Mouse (Mus musculus) left cerebral cortex, postnatal 14 days (tissue): ENCODE measurements at regions not wholly inside any gene's neighbourhood (a gene's known extent, or its start where the extent isn't known, plus 50 kb on each side); places are given as distances from the start of the nearest gene placed in this dataset.

Source experiments
- DNase-seq, 2 experiments: peaks; one replicate each; pipeline ENCODE4 v3.0.0; 2021 to 2022; ENCODE audit warnings: low spot score in 2 of 2, mixed read lengths in 1 of 2
- intact Hi-C: fragments of 180-260 bp; cut with DNase I; formaldehyde crosslinking; loops from one replicate; pipeline ENCODE4 v1.15.1; 2025

DNA sequence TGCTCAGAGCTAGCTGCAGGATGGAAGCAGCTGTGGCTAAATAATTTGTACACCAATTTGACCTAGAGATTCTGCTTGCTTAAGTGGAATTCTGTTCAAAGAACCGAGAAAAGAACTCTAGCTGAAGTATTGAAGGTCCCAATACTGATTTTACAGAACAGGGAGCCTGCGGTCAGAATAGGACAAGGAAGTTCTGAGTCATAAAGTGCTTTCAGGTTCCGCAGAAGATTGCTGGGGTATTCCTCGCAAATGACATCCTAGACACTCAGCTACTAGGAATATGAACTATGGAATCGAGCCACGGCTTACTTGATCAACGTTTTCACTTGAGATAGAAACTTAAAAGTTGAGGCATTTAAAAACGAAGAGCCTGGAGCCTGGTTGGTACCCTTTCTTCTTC lies 127.0 kb upstream of the Tsc22d1 start:
- no peak for DNase-seq
- intact Hi-C loops: no loop called here

DNA sequence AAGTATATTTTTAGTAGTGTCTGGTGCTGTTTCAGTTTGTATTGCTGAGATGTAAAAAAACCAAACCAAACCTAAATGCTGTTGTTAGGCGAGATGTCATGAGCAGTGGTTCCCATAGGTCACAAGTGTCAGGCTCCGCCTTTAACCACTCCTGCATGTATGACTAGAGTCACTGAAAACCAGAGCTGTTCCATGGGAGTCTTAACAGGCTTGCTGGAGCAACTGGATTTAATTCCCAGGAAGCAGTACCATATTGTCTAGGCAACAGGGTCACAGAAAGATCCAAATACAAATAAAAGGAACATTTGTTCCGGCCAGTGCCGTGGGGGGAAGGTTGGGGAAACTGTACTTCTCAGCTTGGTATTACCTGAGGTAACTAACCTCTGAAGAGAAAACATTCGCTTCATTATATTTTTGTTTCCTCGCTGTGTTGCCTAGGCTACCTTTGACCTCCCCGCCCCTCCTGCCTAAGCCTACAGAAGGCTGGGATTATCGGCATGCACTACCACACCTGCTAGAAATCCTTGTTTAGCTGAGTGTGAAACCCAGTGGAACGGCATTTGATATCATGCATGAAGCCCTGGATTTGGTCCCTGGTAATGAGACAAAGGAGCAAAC lies 124.3 kb upstream of the Tsc22d1 start:
- intact Hi-C loops: no loop called here
- DNase-seq: no peak

DNA sequence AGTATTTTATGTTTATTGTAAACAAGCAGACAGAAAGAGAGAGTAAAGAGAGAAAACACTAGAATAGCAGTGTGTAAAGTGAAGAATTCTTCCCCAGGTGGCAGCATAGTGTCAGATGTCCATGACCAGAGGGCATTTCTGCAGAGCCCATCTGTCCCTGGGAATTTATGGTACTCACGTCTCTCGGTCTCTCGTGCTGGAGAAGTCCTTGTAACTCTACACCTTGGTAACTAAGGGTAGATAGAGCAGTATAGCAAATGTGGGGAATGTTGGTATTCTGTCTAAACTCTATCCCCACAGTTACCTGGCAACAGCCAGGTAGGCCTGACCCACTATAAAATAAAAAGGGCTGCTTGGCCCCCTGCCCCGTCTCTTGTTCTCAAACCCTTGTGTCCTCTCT lies 122.5 kb upstream of the Tsc22d1 start:
- intact Hi-C loops: no loop called here
- DNase-seq: no peak

DNA sequence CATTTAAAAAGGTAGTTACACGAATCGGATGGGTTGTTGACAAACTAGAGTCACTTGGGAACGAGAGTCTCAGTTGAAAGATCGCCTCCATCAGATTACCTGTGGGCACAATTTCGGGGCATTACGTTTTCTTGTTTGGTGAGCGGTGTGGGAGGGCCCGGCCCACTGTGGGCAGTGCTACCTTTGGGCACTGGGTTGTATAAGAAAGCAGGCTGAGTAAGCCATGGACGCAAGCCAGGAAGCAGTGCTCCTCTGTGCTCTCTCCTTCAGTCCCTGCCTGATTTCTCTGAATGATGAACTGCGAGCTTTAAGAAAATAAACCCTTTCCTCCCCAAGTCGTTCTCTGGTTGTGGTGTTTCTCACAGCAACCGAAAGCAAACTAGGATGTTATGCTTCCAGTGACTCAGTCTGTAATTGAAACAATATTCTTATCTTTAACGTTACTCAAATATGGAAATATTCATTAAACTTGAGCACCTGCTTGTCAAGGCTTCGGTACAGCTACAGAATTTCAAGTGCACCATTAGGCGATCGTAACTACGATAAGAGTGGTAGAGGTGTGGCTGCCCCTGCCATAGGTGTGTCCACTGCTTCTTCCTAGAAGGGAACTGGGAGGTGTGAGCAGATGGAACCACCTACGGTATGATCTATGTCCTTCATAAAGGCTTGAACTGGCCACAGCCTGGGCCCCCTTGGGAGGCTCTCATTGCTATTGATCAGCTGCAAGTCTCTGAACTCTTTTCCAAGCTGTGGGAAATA lies 119.2 kb upstream of the Tsc22d1 start:
- DNase-seq: no peak
- intact Hi-C loops: no loop called here

DNA sequence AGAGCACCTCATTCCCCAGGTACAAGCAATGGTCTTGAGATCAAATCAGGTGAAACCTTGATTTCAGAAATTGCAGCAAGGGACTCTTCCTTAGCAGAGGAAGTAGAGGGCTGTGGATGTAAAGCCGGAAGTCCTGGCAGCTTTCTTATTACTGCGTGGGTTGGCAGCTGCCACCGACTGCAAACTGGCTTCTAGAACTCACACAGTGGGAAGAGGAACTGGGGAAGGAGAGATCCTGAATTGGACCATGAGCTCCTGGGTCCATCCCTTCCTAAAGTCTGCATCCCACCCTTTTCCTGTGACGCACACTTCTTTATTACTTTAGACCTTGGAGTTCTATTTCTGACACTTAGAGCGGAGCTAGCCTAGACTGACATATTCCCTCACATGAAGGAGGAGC lies 116.9 kb upstream of the Tsc22d1 start:
- intact Hi-C loops: no loop called here
- DNase-seq: no peak

DNA sequence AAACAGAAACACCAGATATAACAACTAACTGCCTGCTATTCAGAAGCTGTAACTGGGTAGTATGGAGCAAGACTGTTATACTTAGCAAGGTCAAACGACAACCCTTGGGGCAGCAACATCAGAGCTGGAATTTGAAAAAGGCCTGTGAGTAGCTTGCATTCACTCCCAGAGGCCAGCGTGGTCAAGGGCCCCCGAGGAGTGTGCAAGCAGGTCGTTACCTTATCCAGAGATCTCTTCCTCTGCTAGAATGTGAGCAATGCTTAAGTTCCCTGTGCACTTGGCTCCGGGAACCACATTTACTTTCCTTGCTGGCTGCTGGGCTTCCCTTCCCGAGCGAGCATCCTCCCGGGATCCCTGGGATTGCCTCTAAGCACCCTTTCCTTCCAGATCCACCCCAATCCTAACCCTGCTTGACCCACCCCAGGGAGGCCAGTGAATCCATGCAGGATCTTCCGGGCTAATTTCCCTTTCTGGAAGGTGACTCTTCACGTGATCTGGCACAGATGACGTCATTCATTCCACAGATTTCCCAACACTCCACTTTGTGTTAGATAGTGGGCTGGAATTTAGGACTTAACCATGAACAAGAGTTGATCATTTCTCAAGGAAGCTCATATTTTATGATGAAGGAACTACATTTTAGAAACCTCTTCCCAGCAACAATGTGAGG lies 112.3 kb upstream of the Tsc22d1 start:
- intact Hi-C loops: no loop called here
- no peak for DNase-seq

DNA sequence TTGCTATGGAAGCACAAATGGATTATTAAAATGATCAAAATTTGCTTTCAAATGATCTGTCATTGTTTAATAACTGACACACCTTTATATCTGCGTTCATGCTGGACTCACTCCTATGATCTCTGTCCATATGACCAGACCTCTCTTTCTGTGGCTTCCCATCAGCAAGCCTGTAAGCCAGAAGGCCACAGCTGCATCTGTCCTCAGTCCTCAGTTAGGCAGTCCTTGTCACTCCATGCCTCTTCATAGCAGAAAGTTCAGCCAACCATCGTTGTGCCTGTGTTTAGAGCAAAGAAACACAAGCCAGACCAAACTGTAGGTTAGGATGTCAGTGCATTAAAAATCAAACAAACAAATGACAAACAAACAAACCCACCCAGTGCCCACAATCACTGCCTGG lies 107.2 kb upstream of the Tsc22d1 start:
- DNase-seq: no peak
- intact Hi-C loops: no loop called here

DNA sequence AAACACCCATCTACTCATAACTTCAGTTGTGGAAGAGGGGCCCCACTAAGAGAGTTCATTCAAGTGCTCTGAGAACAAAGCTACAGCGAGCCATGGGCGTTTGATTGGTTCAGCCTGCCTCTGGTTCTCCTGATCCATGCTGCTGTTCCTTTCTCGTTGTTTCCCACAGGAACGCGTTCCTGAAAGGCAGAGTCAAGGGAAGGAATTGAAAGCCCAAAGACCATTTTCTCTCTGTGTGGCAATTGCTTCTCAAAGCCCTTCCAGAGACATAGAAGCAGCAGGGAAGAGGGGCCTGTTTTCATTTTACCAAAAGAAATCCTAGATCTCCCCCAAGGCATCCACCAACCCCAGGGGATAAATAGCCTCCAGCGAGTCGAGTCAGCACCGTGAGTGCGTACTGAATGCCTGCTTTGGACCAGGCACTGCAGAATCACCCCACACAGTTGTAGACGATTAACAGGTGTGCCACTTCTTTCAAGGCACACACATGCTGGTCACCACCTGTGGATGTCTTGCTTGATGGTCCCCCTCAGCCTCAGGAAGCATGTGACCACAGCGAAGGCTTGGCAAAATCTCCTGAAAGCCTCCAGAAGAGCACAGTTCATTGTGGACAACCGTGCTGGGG lies 106.5 kb upstream of the Tsc22d1 start:
- DNase-seq: peak in 1 of 2 experiments; percentile 23
- intact Hi-C loops: no loop called here

DNA sequence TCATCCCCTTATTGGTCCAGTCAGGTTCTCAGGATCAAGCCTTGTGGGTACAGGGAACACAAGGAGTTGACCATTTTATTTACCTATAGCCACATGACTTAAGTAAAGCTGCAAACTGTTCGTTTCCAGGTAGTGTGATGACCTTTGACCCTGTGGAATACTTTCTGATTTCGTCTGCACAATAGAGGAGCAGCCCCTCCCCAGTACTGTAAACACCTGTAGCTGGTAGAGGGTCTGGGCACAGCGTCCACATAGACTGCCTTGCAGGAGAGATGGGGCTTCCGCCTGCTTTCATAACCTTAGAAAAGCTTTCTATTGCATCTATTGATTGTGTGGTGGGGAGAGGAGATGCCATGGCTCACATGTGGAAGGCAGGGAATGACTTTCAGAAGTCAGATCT lies 105.2 kb upstream of the Tsc22d1 start:
- no peak for DNase-seq
- intact Hi-C loops: no loop called here

DNA sequence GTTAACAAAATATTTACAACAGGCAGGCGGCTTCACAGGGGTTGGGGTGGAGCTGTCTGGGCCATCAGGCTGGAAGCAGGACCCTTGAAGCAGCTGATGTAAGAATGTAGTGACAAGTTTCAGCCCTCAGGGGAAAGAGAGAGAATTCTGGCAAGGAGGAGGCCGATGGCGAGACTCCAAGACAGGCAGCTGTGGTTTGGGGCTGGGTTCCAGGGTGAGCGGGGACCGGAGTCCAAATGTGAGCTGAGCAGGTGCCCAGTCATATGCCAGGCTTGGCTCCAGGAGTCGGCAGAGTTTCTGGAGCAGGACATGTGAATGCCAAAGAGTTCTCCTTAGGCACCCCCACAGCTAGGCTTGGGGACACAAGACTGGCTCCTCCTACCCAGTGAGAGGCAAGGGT lies 104.5 kb upstream of the Tsc22d1 start:
- intact Hi-C loops: no loop called here
- DNase-seq: peak; percentile 61 to 71

DNA sequence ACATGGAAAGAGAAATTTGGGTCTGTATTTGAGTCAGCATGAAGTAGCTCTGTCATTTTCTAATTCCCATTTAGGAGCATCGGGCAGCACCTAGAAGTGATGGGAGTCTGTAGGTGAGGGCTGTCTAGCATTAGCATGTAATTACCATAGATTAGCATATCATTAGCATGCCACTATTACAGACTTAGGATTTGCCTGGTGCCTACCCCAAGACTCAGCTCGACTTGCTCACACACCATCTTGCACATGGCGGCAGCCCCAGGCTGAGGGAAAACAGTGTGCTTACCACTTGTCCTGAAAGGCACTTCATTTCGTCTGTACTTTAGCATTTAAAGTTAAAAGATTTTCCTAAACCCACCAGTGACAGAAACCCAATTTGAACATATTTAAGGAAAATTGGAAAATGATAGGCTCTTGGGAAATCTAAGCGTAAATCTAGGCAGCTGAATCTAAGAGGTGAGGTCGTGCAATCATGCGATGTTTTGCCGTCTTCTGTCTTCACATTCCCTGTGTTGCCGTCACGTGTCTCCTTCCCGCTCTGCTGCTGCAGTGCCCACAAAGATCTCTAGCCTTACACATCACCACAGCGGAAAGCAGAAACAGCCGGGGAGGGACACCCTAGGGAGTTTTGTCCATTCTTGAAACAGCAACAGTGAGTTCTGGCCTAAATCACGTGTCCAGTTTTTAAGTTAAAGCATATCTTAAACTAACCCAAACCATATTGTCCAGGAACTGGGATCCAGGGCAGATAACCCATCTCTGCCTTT lies 101.2 kb upstream of the Tsc22d1 start:
- DNase-seq: no peak
- intact Hi-C loops: no loop called here

DNA sequence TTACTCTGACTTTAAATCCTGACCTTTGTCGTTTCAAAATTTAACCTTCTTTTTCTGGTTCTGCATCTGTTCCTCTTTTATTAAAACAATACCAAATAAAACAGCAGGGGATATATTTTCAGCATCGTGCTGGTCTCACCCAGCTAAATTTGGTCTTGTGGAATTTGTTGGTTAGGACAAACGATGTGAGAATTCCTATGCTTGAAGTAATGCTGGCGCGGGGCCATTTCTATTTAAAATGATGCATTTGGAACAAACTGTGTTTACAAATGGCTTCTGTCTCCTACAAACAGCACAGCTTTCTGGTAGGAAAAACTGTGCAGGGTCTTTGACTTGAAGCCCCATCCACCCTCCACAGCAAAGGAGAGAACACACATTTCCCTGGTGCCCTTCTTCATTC lies 96.3 kb upstream of the Tsc22d1 start:
- intact Hi-C loops: no loop called here
- peak; percentile 33 to 67 for DNase-seq

DNA sequence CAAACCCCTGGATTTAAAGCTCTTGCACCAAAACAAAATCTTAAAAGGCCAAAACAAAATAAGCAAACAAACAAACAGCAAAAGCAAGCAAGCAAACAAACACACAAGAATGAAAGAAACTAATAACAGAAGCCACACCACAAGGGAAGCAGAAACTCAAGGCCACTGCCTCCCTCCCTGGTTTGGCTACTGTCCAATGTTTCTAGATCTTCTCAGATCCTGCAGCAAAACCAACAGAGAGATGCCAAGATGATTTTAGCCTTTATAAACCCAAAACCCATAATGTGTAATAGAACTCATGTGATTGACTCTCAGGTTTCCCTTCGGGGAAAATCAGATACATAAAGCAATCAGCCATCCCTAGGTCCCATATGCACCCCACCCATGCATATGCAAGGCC lies 90.5 kb upstream of the Tsc22d1 start:
- intact Hi-C loops: no loop called here

DNA sequence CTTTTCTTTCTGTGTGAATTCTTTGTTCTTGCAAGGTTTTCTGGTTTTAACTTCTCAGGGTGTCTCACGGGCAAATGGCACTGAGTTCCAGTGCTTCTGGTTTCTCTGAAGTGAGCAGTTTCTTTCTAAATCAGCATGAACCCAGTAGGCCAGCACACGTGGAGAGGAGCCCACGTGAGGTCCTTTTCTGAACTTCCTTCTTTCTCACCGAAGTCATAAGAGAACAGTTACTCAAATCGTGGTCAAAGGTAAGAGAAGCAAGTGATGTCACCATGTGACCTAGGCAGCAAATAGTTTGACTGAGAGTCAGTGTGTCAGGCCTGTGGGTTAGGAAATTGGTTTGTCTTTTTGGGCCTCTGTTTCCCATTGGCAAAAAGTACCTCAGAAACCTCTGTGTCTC lies 84.8 kb upstream of the Tsc22d1 start:
- intact Hi-C loops: no loop called here
- DNase-seq: no peak

More for the DNA sequence above, 90.5 kb upstream of the Tsc22d1 start:
- no peak for DNase-seq

DNA sequence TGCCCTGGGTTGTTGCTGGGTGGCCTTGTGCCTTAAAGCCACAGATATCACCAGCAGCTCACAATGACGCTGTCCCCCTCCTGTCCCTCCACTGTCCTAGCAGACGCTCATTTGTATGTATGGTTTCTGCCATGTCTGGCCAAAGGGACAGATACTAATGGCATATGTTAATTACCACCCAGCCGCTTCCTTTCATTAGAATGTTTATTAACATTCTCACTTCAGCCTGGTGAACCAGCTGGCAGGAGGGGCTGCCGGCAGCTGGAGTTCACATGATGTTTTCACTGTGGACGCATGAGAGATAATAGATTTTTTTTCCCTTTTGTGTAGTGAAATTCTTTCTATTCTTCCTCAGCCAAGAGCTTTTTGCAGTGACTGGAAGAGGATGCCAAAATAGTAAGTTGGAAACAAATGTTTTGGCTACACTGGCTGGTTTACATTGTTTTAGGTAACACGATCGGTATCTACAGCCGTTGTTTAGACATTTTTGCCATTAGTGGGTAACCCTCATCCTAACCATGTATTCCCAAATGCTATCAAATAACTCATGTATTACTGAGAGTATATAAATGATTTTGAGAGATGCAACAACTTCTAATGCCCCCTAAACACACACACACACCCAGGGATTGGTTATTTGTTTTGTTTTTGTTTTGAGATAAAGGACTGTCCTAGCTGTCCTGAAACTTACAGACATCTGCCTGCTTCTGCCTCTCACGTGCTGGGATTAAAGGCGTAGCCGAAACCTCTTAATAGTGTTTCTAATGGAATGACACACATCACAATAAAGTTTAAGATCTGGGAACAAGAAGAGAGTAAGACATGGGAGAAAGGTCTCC lies 83.0 kb upstream of the Tsc22d1 start:
- intact Hi-C loops: no loop called here
- no peak for DNase-seq

DNA sequence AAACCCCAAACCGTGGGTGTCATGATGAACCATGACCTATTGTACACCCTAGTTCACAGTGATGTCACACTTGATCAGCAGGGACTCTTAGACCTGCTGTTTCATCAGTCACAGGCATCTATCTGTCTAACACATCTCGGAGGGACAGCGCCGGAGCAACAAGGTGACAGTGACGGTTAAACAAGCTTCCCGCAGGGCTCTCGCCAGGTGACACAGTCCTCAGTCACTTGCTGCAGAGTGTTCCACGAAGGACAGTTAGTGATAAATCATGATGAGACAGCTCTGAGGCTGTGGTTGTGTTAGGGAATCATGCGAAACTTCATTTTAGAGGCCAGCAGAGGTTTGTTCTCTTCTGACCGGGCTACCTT lies 82.4 kb upstream of the Tsc22d1 start:
- intact Hi-C loops: no loop called here

DNA sequence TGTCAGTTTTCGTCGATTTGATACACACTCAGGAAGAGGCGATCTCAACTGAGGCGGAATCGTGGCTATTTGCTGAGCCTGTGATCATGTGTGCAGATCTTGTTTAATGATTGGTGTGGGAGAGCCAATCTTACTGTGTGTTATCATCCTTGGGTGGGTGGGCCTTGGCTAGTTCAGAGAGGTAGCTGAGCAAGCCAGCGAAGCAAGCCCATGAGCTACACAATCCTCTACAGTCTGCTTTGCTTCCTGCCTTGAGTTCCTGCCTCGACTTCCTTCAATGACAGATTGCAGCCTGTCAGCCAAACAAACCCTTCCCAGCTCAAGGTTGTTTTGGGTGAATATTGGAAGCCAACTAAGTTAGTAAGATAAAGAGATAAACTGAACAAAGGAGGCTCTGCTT lies 74.0 kb upstream of the Tsc22d1 start:
- no peak for DNase-seq
- intact Hi-C loops: no loop called here

More for the DNA sequence above, 82.4 kb upstream of the Tsc22d1 start:
- no peak for DNase-seq

DNA sequence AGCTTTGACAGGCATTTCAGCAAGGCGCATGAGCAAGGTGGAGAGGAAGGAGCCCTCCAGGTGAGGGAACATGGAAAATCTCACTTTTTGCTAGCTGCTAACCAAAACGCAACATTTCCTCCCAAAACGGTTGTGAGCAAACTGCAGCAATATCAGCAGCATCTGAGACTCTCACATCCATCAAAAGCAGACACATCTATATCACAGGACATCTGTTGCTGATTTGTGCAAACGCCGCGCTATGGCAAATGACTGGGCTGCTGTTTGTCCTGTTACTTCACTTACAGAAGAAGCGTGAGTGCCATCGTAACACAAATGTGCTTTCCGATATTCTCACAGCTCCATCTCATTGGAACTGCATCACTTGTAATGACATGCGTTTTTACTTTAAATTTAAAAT lies 73.5 kb upstream of the Tsc22d1 start:
- intact Hi-C loops: no loop called here
- peak in 1 of 2 experiments; percentile 13 for DNase-seq

DNA sequence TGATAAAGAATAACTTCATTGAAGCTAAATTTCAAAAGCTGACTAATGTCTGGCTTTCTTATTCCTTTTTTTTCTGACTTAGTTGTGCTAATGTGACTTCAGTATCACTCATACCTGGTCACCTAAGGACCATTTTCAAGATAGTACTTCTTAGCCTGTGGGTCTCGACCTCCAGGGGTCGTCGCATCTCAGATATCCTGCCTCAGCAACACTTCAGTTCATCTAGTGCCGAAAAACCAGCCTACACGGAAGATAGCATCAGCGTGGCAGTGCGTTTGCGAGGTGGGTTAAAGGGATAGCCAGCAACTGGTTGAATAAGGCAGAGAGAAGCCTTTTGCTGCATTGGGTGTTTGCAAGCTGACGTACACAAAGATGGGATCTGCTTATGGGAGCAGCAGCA lies 62.9 kb upstream of the Tsc22d1 start:
- no peak for DNase-seq

More for the DNA sequence above, 62.9 kb upstream of the Tsc22d1 start:
- intact Hi-C loops: no loop called here
